Mouse (Mus musculus) myocyte (in vitro differentiated cells): ENCODE measurements around the gene Mgat3.

Experiments used
- E2F4 ChIP-seq: IDR thresholded peaks from one replicate; pipeline ENCODE4 v1.6.1; 2011; ENCODE audit warnings: mild to moderate bottlenecking, control low read depth, moderate library complexity; ENCODE audit not compliant: insufficient read depth
- MAX ChIP-seq: IDR thresholded peaks from one replicate; pipeline ENCODE4 v1.6.1; 2011; ENCODE audit warnings: low read depth, mild to moderate bottlenecking, control low read depth
- MYOD1 ChIP-seq, 3 experiments: IDR thresholded peaks; one replicate each; pipeline ENCODE4 v1.6.1; 2011; ENCODE audit warnings: control low read depth in 2 of 3, low read depth in 2 of 3, mild to moderate bottlenecking in 2 of 3, moderate library complexity in 1 of 3; ENCODE audit not compliant: insufficient read length in 2 of 3, control insufficient read depth in 1 of 3
- MYOG ChIP-seq, 3 experiments: IDR thresholded peaks; one replicate each; pipeline ENCODE4 v1.6.1; 2011; ENCODE audit warnings: control low read depth in 2 of 3, low read depth in 2 of 3, mild to moderate bottlenecking in 2 of 3; ENCODE audit not compliant: insufficient read length in 2 of 3, control insufficient read depth in 1 of 3, insufficient read depth in 1 of 3
- POLR2A ChIP-seq: IDR thresholded peaks from one replicate; pipeline ENCODE4 v1.6.1; 2011; ENCODE audit warnings: low read depth, mild to moderate bottlenecking, control low read depth, moderate library complexity; ENCODE audit not compliant: insufficient read length
- POLR2AphosphoS2 ChIP-seq: IDR thresholded peaks from one replicate; pipeline ENCODE4 v1.6.1; 2011; ENCODE audit warnings: low read depth, control low read depth; ENCODE audit not compliant: insufficient read length
- REST ChIP-seq: IDR thresholded peaks from one replicate; pipeline ENCODE4 v1.6.1; 2011; ENCODE audit warnings: mild to moderate bottlenecking, control low read depth, moderate library complexity; ENCODE audit not compliant: insufficient read depth, insufficient read length
- SRF ChIP-seq: IDR thresholded peaks from one replicate; pipeline ENCODE4 v1.6.1; 2011; ENCODE audit warnings: low read depth; ENCODE audit not compliant: control insufficient read depth, insufficient read length
- TCF12 ChIP-seq: IDR thresholded peaks from one replicate; pipeline ENCODE4 v1.6.1; 2011; ENCODE audit warnings: mild to moderate bottlenecking, control low read depth; ENCODE audit not compliant: poor library complexity, insufficient read depth, severe bottlenecking
- TCF3 ChIP-seq: IDR thresholded peaks from one replicate; pipeline ENCODE4 v1.6.1; 2011; ENCODE audit warnings: low read depth, control low read depth; ENCODE audit not compliant: insufficient read length

- TF ChIP-seq POLR2A, result no peak
- TF ChIP-seq SRF, result no peak
- TF ChIP-seq REST, result no peak
- no peak for TF ChIP-seq MAX
- no peak for TF ChIP-seq MYOG (IDR thresholded peaks at IDR 0.05; ENCODE audit: control insufficient read depth in 1 of 3, insufficient read depth in 1 of 3, insufficient read length in 2 of 3, low read depth in 2 of 3)
- no peak for TF ChIP-seq MYOD1 (IDR thresholded peaks at IDR 0.05; ENCODE audit: control insufficient read depth in 1 of 3, insufficient read length in 2 of 3, low read depth in 2 of 3)
- no peak for TF ChIP-seq E2F4
- TF ChIP-seq POLR2AphosphoS2, result no peak
- TF ChIP-seq TCF12, result no peak
- no peak for TF ChIP-seq TCF3
Observed at GRCm38 (mm10) chr15:80202111-80202775, 28.7 kb downstream of the Mgat3 start.
